Mouse (Mus musculus) olfactory bulb, adult 2 months (tissue): Measurements from ENCODE around the gene Ogfod3.

ENCODE experiments used
- CTCF ChIP-seq: fragments of 200-500 bp; IDR thresholded peaks from 2 replicates; pipeline ENCODE4 v1.5.1; 2012; ENCODE audit warnings: low read depth, mild to moderate bottlenecking, low read length, moderate library complexity; ENCODE audit not compliant: insufficient read depth
- POLR2A ChIP-seq: fragments of 200-500 bp; IDR thresholded peaks from 2 replicates; pipeline ENCODE4 v1.6.1; 2012; ENCODE audit warnings: mild to moderate bottlenecking, low read depth, low read length, moderate library complexity; ENCODE audit not compliant: insufficient read depth

GRCm38 (mm10) chr11:121189681-121190080, 14.8 kb downstream of the Ogfod3 start:
- TF ChIP-seq CTCF (no peak), POLR2A (no peak)
